Mouse (Mus musculus) cortical plate, adult 2 months (tissue): ENCODE measurements around the gene Fam20a.

ENCODE experiments used
- CTCF ChIP-seq: fragments of 200-500 bp; IDR thresholded peaks from 2 replicates; pipeline ENCODE4 v1.5.1; 2011; ENCODE audit warnings: mild to moderate bottlenecking, control low read depth, low read length; ENCODE audit not compliant: insufficient read depth; ENCODE audit errors: extremely low read depth
- POLR2A ChIP-seq: fragments of 200-500 bp; IDR thresholded peaks from 2 replicates; pipeline ENCODE4 v1.6.1; 2011; ENCODE audit warnings: mild to moderate bottlenecking, low read length, control low read depth; ENCODE audit not compliant: insufficient read depth; ENCODE audit errors: extremely low read depth

DNA sequence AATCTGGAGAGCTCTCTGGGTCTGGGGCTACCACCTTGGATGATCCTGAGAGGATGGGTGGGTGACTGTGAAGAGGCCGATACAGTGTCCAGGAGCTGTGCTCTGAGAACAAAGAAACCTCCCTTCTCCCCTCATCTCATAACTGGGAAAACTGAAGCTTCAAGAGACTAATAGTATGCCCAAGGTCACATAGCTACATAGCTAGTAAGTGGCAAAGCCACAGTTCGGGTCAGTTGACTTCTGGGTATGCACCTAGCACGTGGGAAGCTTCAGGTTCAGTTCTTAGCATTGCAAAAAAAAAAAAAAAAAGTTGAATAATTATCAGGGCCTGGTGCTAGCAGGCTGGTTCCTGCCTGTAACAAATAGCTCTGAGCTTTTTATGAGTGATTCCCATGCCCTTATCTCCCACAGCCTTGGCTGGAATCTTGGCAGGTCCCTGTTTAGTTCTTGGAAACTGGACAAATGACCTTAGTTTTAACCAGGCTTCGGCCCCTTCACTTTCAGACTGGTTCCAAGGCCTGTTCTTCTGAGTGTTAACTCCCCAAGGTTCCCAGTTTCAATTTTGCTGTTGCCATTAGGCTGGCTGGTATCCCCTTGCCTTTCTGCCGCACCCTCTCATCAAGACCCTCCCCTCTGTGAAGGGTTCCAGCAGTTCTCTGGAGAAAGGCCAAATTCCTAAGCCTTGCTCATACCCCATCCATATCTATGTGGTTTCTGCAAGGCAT, 80.4 kb downstream of the Fam20a start:
- TF ChIP-seq CTCF = no peak
- no peak for TF ChIP-seq POLR2A
